Mouse (Mus musculus) heart, embryonic 14.5 days (tissue): ENCODE results near the gene Slamf7. TPM values are rescaled to one million over a fixed set of nuclear protein-coding genes. Genes with fewer than 3 reads are reported as not detected.

Experiments used
- ATAC-seq: fragments of 200-750 bp; cut with Nextera tagmentation; 2 replicates; pipeline ENCODE4 v1.8.0; 2017; ENCODE audit warnings: low read depth, moderate TSS enrichment; ENCODE audit not compliant: insufficient number of reproducible peaks, insufficient read depth, low FRiP score
- H3K27ac ChIP-seq, 2 experiments: fragments of 200-500 bp in 1 of 2; fragments of 300-500 bp in 1 of 2; sonication (generic) in 1 of 2; replicated peaks in 1 of 2; 2 replicates each; pipeline ENCODE4 v1.5.1; 2012 to 2014; ENCODE audit warnings: low read depth in 2 of 2, low read length in 2 of 2, control low read depth in 1 of 2, mild to moderate bottlenecking in 1 of 2, mixed read lengths in 1 of 2; ENCODE audit not compliant: control insufficient read depth in 1 of 2, insufficient read depth in 1 of 2
- H3K27me3 ChIP-seq: fragments of 300-500 bp; sonication (generic); 2 replicates; pipeline ENCODE4 v1.6.1; 2014; ENCODE audit warnings: mild to moderate bottlenecking, low read length, control low read depth; ENCODE audit not compliant: control insufficient read depth, insufficient read depth
- H3K36me3 ChIP-seq: fragments of 300-500 bp; sonication (generic); 2 replicates; pipeline ENCODE4 v1.6.1; 2014; ENCODE audit warnings: mild to moderate bottlenecking, control low read depth, low read length, mixed read lengths; ENCODE audit not compliant: control insufficient read depth, insufficient read depth
- H3K4me1 ChIP-seq, 2 experiments: fragments of 200-500 bp in 1 of 2; fragments of 300-500 bp in 1 of 2; sonication (generic) in 1 of 2; 2 replicates each; pipeline ENCODE4 v1.6.1; 2012 to 2014; ENCODE audit warnings: low read length in 2 of 2, control low read depth in 1 of 2, mixed read lengths in 1 of 2; ENCODE audit not compliant: control insufficient read depth in 2 of 2, insufficient read depth in 2 of 2
- H3K4me2 ChIP-seq: fragments of 300-500 bp; sonication (generic); 2 replicates; pipeline ENCODE4 v1.6.1; 2014; ENCODE audit warnings: mild to moderate bottlenecking, low read length
- H3K4me3 ChIP-seq, 2 experiments: fragments of 200-500 bp in 1 of 2; fragments of 300-500 bp in 1 of 2; sonication (generic) in 1 of 2; 2 replicates each; pipeline ENCODE4 v1.5.1; 2012 to 2014; ENCODE audit warnings: low read length in 2 of 2, mild to moderate bottlenecking in 2 of 2, control low read depth in 1 of 2, low read depth in 1 of 2, moderate library complexity in 1 of 2; ENCODE audit not compliant: control insufficient read depth in 1 of 2, insufficient read depth in 1 of 2
- H3K9ac ChIP-seq: fragments of 300-500 bp; sonication (generic); 2 replicates; pipeline ENCODE4 v1.6.1; 2014; ENCODE audit warnings: mild to moderate bottlenecking, low read length
- H3K9me3 ChIP-seq: fragments of 300-500 bp; sonication (generic); 2 replicates; pipeline ENCODE4 v1.6.1; 2016; ENCODE audit warnings: low read length, control low read depth; ENCODE audit not compliant: control insufficient read depth
- WGBS: fragments of 180-500 bp; shearing (Covaris S2); extraction: QIAGEN DNeasy Blood & Tissue Kit; methylation state at CpG from one replicate; pipeline ENCODE4 v1.1.7; 2014; 5-methylcytosine and 5-hydroxymethylcytosine counted together
- polyA plus RNA-seq: library from polyadenylated mRNA; unstranded; fragments of >200 nt; fragmentation: Nextera tagmentation; extraction: Ambion mirVana; gene quantifications from 2 replicates; pipeline ENCODE4 v1.2.1, GENCODE M21; 2014

The Slamf7 gene
- polyA plus RNA-seq, 1 experiment from 2014 or later = not detected

- ATAC-seq = no peak
- H3K9me3 ChIP-seq = no peaks in the 10 kb centered on the region; the same call in 1 of the 2 replicates
- no peak overlapping the region for H3K27ac ChIP-seq
- H3K4me2 ChIP-seq = no peak overlapping the region
- no peak overlapping the region for H3K9ac ChIP-seq
- no peak overlapping the region for H3K4me3 ChIP-seq
- H3K4me1 ChIP-seq = no peaks in the 10 kb centered on the region
- H3K36me3 ChIP-seq = no peaks in the 10 kb centered on the region
- 80% methylated on average over 3 of the region's 3 CpGs for WGBS
- H3K27me3 ChIP-seq = no peaks in the 10 kb centered on the region
Measured at GRCm38 (mm10) chr1:171619645-171620044, 33.2 kb downstream of the Slamf7 start.

DNA sequence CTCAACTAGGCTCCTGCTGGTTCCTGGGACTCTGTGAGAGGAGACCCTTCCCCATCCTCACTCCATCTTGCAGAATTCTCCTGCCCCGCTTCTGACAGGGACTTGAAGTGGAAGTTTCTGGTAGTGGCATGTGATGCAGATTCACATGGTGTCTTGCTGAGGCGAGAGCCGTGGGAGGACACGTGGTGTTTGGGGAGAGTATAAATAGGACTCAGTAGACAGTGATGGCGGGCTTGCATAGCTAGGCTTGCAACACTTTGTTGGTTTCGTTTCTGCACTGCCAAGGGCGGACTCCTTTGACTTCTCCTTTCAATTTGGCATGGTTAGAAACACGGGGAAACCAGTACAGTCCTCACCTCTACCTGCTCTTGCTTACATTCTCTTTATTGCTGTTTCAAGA lies 33.8 kb downstream of the Slamf7 start:
- ATAC-seq = no peak
- H3K4me3 ChIP-seq = no peak overlapping the region
- H3K4me1 ChIP-seq = no peaks in the 10 kb centered on the region
- H3K4me2 ChIP-seq = no peak overlapping the region
- WGBS = 70% methylated on average over 8 of the region's 8 CpGs
- H3K9ac ChIP-seq = no peak overlapping the region
- H3K27ac ChIP-seq = no peak overlapping the region
- no peaks in the 10 kb centered on the region; the same call in 1 of the 2 replicates for H3K9me3 ChIP-seq
- H3K27me3 ChIP-seq = no peaks in the 10 kb centered on the region
- H3K36me3 ChIP-seq = no peaks in the 10 kb centered on the region

GRCm38 (mm10) chr1:171616881-171617515 lies 35.8 kb downstream of the Slamf7 start:
- Histone ChIP-seq H3K4me1 (no peaks in the 10 kb centered on the region), H3K4me2 (no peak overlapping the region), H3K27me3 (no peaks in the 10 kb centered on the region), H3K4me3 (no peak overlapping the region), H3K9me3 (no peaks in the 10 kb centered on the region), H3K9ac (no peak overlapping the region), H3K27ac (no peak overlapping the region), H3K36me3 (no peaks in the 10 kb centered on the region)
- WGBS = 69% methylated on average over 11 of the region's 11 CpGs
- no peak for ATAC-seq

GRCm38 (mm10) chr1:171613962-171614361 lies 38.9 kb downstream of the Slamf7 start:
- no peaks in the 10 kb centered on the region for H3K4me1 ChIP-seq
- H3K27me3 ChIP-seq = no peaks in the 10 kb centered on the region
- no peaks in the 10 kb centered on the region for H3K36me3 ChIP-seq
- no peak overlapping the region for H3K4me2 ChIP-seq
- no peaks in the 10 kb centered on the region for H3K9me3 ChIP-seq
- H3K4me3 ChIP-seq = no peak overlapping the region
- no peak for ATAC-seq
- no peak overlapping the region for H3K27ac ChIP-seq
- no peak overlapping the region for H3K9ac ChIP-seq
- 27% methylated on average over 2 of the region's 2 CpGs for WGBS

DNA sequence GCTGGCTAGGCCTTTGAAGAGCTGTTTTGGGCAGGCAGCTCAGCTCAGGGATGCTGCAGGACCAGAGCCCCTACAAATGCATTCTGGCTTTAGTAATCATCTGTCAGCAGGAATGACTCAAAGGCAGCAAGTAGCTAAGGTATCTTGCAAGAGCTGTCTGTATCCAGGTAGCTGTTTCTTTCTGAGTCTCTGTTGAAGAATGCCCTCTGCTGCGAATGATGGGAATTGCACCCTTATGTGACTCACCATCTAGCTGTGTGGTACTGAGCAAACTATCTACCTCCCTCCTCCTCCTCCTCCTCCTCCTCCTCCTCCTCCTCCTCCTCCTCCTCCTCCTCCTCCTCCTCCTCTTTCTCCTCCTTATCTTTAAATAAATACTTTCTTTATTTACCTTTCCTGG lies 42.1 kb downstream of the Slamf7 start:
- Histone ChIP-seq H3K36me3 (no peaks in the 10 kb centered on the region), H3K4me1 (no peaks in the 10 kb centered on the region), H3K27ac (no peak overlapping the region), H3K4me3 (no peak overlapping the region), H3K9ac (no peak overlapping the region), H3K27me3 (no peaks in the 10 kb centered on the region), H3K4me2 (no peak overlapping the region), H3K9me3 (no peaks in the 10 kb centered on the region)
- WGBS = 35% methylated on average over 1 of the region's 1 CpGs
- no peak for ATAC-seq

- no peak overlapping the region for H3K4me2 ChIP-seq
- 81% methylated on average over 2 of the region's 2 CpGs for WGBS
- no peak overlapping the region for H3K9ac ChIP-seq
- no peaks in the 10 kb centered on the region for H3K27me3 ChIP-seq
- ATAC-seq = no peak
- H3K4me1 ChIP-seq = no peaks in the 10 kb centered on the region
- H3K27ac ChIP-seq = no peak overlapping the region
- no peaks in the 10 kb centered on the region for H3K9me3 ChIP-seq
- no peaks in the 10 kb centered on the region for H3K36me3 ChIP-seq
- H3K4me3 ChIP-seq = no peak overlapping the region
Measured at GRCm38 (mm10) chr1:171610026-171610425, 42.8 kb downstream of the Slamf7 start.

- ATAC-seq = no peak
- H3K4me2 ChIP-seq = no peak within 1 kb of the TSS
- no peak within 1 kb of the TSS for H3K9ac ChIP-seq
- WGBS = 77% methylated on average over 9 of the region's 9 CpGs
- H3K4me1 ChIP-seq = no peaks in the 10 kb centered on the region
- H3K9me3 ChIP-seq = no peaks in the 10 kb centered on the region
- H3K27ac ChIP-seq = no peak within 1 kb of the TSS
- H3K4me3 ChIP-seq = no peak within 1 kb of the TSS
- H3K27me3 ChIP-seq = no peaks in the 10 kb centered on the region
- no peaks in the 10 kb centered on the region for H3K36me3 ChIP-seq
Measured at GRCm38 (mm10) chr1:171607176-171607575, 45.7 kb downstream of the Slamf7 start, which contains the start of gene Ly9. Gene Ly9, minus strand, starts transcription at chr1:171607410.

DNA sequence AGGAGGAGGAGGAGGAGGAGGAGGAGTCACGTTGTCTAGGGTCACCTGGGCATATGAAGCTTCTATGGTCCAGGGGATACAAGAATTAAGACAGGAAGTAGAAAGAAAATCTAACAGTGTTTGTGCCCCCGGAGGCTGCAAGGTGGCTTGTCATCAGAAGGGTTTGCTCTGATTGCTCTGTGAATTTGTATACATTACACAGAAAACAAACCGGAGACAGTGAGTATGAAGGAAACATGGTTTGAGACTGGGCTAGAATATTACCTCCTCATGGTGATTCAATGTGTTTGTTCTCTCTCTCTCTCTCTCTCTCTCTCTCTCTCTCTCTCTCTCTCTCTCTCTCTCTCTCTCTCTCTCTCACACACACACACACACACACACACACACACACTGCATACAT lies 46.2 kb downstream of the Slamf7 start:
- ATAC-seq = no peak
- WGBS = 66% methylated on average over 3 of the region's 3 CpGs
- Histone ChIP-seq H3K4me1 (no peaks in the 10 kb centered on the region), H3K27me3 (no peaks in the 10 kb centered on the region), H3K36me3 (no peaks in the 10 kb centered on the region), H3K9me3 (no peaks in the 10 kb centered on the region), H3K9ac (no peak overlapping the region), H3K27ac (no peak overlapping the region), H3K4me3 (no peak overlapping the region), H3K4me2 (no peak overlapping the region)
